Mouse (Mus musculus): ENCODE measurements around the gene Ankef1.

- TF ChIP-seq CTCF (IDR thresholded peaks at IDR 0.05; ENCODE audit: low read depth, low read length) = no peak
- TF ChIP-seq POLR2A (IDR thresholded peaks at IDR 0.05; ENCODE audit: borderline replicate concordance, low read depth, low read length) = no peak
Measured at GRCm38 (mm10) chr2:136598743-136599142, 97.0 kb downstream of the Ankef1 start.
